Mouse (Mus musculus): ENCODE measurements around the gene Kif2c.

DNA sequence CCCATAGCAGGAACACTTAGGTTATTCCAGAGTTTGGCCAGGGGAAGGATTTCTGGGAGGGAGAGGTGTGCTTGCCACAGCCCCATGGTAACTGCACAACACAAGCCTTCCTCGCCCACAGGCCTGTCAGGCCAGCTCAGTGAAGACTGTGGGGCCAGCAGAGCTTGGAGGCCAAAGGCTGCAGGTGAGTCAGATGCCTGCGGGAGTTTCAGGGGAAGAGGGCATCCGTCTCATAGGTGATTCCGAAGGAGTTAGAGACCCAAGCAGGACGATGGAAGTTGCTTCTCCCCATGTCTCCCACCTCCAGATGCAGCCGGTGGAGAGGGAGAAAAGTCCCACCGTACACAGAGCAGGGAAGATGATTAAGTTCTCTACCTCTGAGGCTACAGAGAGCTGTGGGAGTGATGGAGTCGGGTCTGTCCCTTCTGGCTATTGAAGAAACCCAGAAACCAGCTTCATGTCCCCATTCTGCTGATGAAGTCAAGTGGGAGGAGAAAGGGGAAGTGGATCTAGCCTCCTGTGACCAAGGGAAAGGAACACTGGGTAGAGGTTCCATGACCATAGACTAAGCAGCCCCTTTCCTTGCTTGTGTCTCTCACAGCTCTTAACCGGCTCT, 55.7 kb downstream of the Kif2c start, which contains the start of gene Tctex1d4:
- TF ChIP-seq GATA1 (IDR thresholded peaks at IDR 0.05; ENCODE audit: borderline replicate concordance, low read length) (no peak), CTCF (IDR thresholded peaks at IDR 0.05; ENCODE audit: low read depth, low read length) (no peak), TAL1 (conservative IDR thresholded peaks at IDR 0.05; ENCODE audit: low read depth, low read length) (no peak)

All from G1E (cell line).